In the genomic region with DNA sequence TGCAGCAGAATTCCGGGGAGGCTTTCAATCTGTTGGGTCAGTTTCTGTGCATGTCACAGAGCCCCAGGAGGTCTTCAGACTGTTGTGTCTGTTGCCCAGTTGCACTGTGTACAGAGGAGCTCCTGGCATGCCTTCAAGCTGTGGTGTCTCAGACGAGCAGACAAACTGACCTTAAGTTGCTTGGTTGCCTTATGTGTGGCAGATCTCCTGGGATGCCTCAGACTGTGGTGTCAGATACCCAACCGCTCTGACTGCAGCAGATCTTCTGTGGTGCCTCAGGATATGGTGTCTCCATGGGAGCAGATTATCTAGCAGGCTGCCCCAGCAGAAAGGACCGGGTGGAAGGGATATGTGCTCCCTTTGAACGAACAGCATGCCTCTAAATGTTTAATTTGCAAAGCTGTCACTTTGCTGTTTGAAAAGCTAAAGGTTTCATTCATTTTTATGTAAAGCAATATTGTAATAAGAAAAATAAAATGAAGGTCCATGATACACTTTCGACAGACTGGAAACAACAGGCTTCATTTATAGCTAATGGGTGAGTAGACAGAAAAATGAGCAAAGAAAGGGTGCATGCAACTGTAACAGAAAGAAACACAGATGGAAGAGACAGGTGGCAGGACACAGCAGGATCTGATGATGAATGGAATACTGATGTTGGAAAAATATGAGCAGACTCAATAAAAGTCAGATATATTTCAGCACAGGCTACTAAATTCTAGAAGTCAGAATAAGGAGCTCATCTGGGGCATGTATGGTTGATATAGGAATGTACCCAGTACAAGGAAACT, we compare ENCODE assay signal across 13 mouse cellular contexts.
DNase-seq lines count a peak whose midpoint lies in the region; ATAC-seq lines count a peak whose summit lies in the region.
"Had no signal": no experiment of that assay in that cellular context is flagged by ENCODE, and none has a peak within 500 bp of the region (broad histone marks: within the 10 kb centered on the region; RNA-seq: fewer than 3 reads in every experiment).

No protein-coding gene starts in this region.

- WGBS in forebrain, embryonic 14.5 days = 52% methylated on average over 6 of the region's 6 CpGs

- no peak overlapping the region for H3K4me3 ChIP-seq in forebrain, embryonic 14.5 days (ENCODE audit: low read depth, low read length)
- H3K4me3 ChIP-seq: embryonic facial prominence, embryonic 13.5 days; heart, embryonic 10.5 days; intestine, embryonic 15.5 days had no signal

- ATAC-seq in cerebellum, adult (ENCODE audit: insufficient number of reproducible peaks, low FRiP score, low TSS enrichment) = peak; percentile 74
- ATAC-seq in forebrain, embryonic 14.5 days = peak; percentile 42; the same call in 1 of the 2 replicates
- ATAC-seq in megakaryocyte, adult 5-6 weeks (ENCODE audit: poor library complexity, severe bottlenecking) = no peak
- ATAC-seq: intestine, embryonic 15.5 days had no signal

- no peak overlapping the region for H3K27ac ChIP-seq in forebrain, embryonic 14.5 days (ENCODE audit: low read depth, low read length)
- H3K27ac ChIP-seq: embryonic facial prominence, embryonic 13.5 days; heart, embryonic 10.5 days; intestine, embryonic 15.5 days had no signal

- H3K4me1 ChIP-seq in forebrain, embryonic 14.5 days (ENCODE audit: control insufficient read depth, insufficient read depth, low read length) = no peaks in the 10 kb centered on the region
- H3K4me1 ChIP-seq: embryonic facial prominence, embryonic 13.5 days; heart, embryonic 10.5 days; intestine, embryonic 15.5 days had no signal

- no peaks in the 10 kb centered on the region for H3K9me3 ChIP-seq in forebrain, embryonic 14.5 days (replicated peaks; ENCODE audit: control insufficient read depth, low read length)
- H3K9me3 ChIP-seq: embryonic facial prominence, embryonic 13.5 days; heart, embryonic 10.5 days; intestine, embryonic 15.5 days had no signal

- no peak overlapping the region for H3K4me2 ChIP-seq in forebrain, embryonic 14.5 days (ENCODE audit: low read length)
- H3K4me2 ChIP-seq: embryonic facial prominence, embryonic 13.5 days; intestine, embryonic 15.5 days had no signal

- no peaks in the 10 kb centered on the region for H3K27me3 ChIP-seq in forebrain, embryonic 14.5 days (replicated peaks; ENCODE audit: control insufficient read depth, insufficient read depth, low read length)
- H3K27me3 ChIP-seq: embryonic facial prominence, embryonic 13.5 days; intestine, embryonic 15.5 days had no signal

- H3K9ac ChIP-seq in forebrain, embryonic 14.5 days (ENCODE audit: low read length) = no peak overlapping the region
- H3K9ac ChIP-seq: embryonic facial prominence, embryonic 13.5 days; intestine, embryonic 15.5 days had no signal

- H3K36me3 ChIP-seq in forebrain, embryonic 14.5 days (ENCODE audit: control insufficient read depth, insufficient read depth, low read length) = no peaks in the 10 kb centered on the region
- H3K36me3 ChIP-seq: embryonic facial prominence, embryonic 13.5 days; heart, embryonic 10.5 days; intestine, embryonic 15.5 days had no signal

- DNase-seq in brain, adult 2 months (ENCODE audit: low read depth, low spot score) = peak; percentile 24
- no peak for DNase-seq in forebrain, embryonic 14.5 days (ENCODE audit: low spot score)
- peak; percentile 18 for DNase-seq in layer of hippocampus, adult 9-11 months
- DNase-seq in ovary, adult 18-20 months (ENCODE audit: low spot score) = no peak
- DNase-seq in kidney, postnatal 25 days = no peak
- DNase-seq: kidney, postnatal 4 days; lung, postnatal 14 days; thymus, postnatal 25 days had no signal

Comparison
In these comparisons a context has a peak if more than half of its experiments do, and no peak if none do; other contexts are left out.
1. DNase-seq: peak in brain, adult 2 months (single experiment) and layer of hippocampus, adult 9-11 months (single experiment); none in forebrain, embryonic 14.5 days (single experiment), ovary, adult 18-20 months (single experiment) and kidney, postnatal 25 days (0 of 2).